Mouse (Mus musculus) kidney, embryonic 16.5 days (tissue): ENCODE data around the gene Spsb2. TPM values are rescaled to one million over a fixed set of nuclear protein-coding genes. Genes with fewer than 3 reads are reported as not detected.

Experiments
- ATAC-seq: fragments of 200-750 bp; cut with Nextera tagmentation; 2 replicates; pipeline ENCODE4 v1.8.0; 2017; ENCODE audit warnings: moderate TSS enrichment; ENCODE audit not compliant: low FRiP score, low TSS enrichment
- H3K27ac ChIP-seq: fragments of 300-500 bp; sonication (generic); 2 replicates; pipeline ENCODE4 v1.5.1; 2014; ENCODE audit warnings: low read length
- H3K27me3 ChIP-seq: fragments of 300-500 bp; sonication (generic); 2 replicates; pipeline ENCODE4 v1.6.1; 2014; ENCODE audit warnings: low read length, control low read depth, mixed read lengths; ENCODE audit not compliant: insufficient read depth
- H3K36me3 ChIP-seq: fragments of 300-500 bp; sonication (generic); 2 replicates; pipeline ENCODE4 v1.6.1; 2014; ENCODE audit warnings: low read length, control low read depth, mixed read lengths; ENCODE audit not compliant: insufficient read depth
- H3K4me1 ChIP-seq: fragments of 300-500 bp; sonication (generic); 2 replicates; pipeline ENCODE4 v1.6.1; 2014; ENCODE audit warnings: low read length, control low read depth, mixed read lengths; ENCODE audit not compliant: insufficient read depth
- H3K4me2 ChIP-seq: fragments of 300-500 bp; sonication (generic); replicated peaks from 2 replicates; pipeline ENCODE4 v1.6.1; 2014; ENCODE audit warnings: low read depth, low read length
- H3K4me3 ChIP-seq: fragments of 300-500 bp; sonication (generic); 2 replicates; pipeline ENCODE4 v1.5.1; 2014; ENCODE audit warnings: mild to moderate bottlenecking, low read length
- H3K9ac ChIP-seq: fragments of 300-500 bp; sonication (generic); replicated peaks from 2 replicates; pipeline ENCODE4 v1.6.1; 2014; ENCODE audit warnings: low read length
- H3K9me3 ChIP-seq: fragments of 300-500 bp; sonication (generic); 2 replicates; pipeline ENCODE4 v1.6.1; 2016; ENCODE audit warnings: low read length, control low read depth
- WGBS: fragments of 180-500 bp; shearing (Covaris S2); extraction: QIAGEN DNeasy Blood & Tissue Kit; methylation state at CpG from one replicate; pipeline ENCODE4 v1.1.7; 2014; 5-methylcytosine and 5-hydroxymethylcytosine counted together
- polyA plus RNA-seq: library from polyadenylated mRNA; unstranded; fragments of >200 nt; fragmentation: Nextera tagmentation; extraction: Ambion mirVana; gene quantifications from 2 replicates; pipeline ENCODE4 v1.2.1, GENCODE M21; 2015

The Spsb2 gene
- polyA plus RNA-seq, 1 experiment from 2014 or later = 21.5 TPM

- no peak overlapping the region for H3K27ac ChIP-seq
- no peaks in the 10 kb centered on the region for H3K27me3 ChIP-seq
- H3K4me3 ChIP-seq = no peak overlapping the region
- no peak for ATAC-seq
- 80% methylated on average over 15 of the region's 15 CpGs for WGBS
- no peaks in the 10 kb centered on the region for H3K9me3 ChIP-seq
- no peak overlapping the region for H3K9ac ChIP-seq
- H3K4me2 ChIP-seq = no peak overlapping the region
- H3K4me1 ChIP-seq = peaks cover 33% of the 10 kb centered on the region
- no peaks in the 10 kb centered on the region for H3K36me3 ChIP-seq
These were observed 38.0 kb upstream of the Spsb2 start for GRCm38 (mm10) chr6:124770511-124770910.

- Histone ChIP-seq H3K4me2 (peak within 1 kb of the TSS; percentile 70), H3K27me3 (no peaks in the 10 kb centered on the region), H3K4me1 (peaks cover 21% of the 10 kb centered on the region), H3K9me3 (no peaks in the 10 kb centered on the region), H3K4me3 (peak within 1 kb of the TSS; percentile 45), H3K27ac (no peak within 1 kb of the TSS), H3K36me3 (no peaks in the 10 kb centered on the region), H3K9ac (peak within 1 kb of the TSS; percentile 60)
- 3% methylated on average over 23 of the region's 23 CpGs for WGBS
- ATAC-seq = peak; percentile 46
These were observed 29.1 kb upstream of the Spsb2 start, which contains the start of gene Lrrc23 for GRCm38 (mm10) chr6:124779222-124779983. Lrrc23 (minus strand) TSS chr6:124779727.

DNA sequence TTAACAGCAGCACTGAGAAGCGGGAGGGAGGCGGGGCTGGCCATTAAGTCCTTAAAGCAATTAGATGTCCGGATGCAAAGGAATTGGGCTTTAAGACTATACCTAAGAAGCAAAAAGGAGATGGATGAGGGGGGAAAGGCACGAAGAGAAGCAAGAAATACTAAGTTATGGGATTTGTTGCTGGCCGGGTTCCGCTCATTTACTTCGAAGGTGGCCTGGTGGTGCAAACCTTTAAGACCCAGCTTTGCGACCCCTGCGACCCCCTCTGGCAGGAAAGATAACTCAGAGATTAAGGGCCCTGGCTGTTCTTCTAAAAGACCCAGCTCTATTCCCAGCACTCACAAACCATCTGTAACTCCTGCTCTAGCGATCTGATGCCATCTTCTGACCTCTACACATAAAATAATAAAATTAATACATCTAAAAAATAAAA is 28.5 kb upstream of the Spsb2 start:
- no peaks in the 10 kb centered on the region for H3K27me3 ChIP-seq
- WGBS = 6% methylated on average over 10 of the region's 10 CpGs
- peaks cover 21% of the 10 kb centered on the region for H3K4me1 ChIP-seq
- H3K36me3 ChIP-seq = no peaks in the 10 kb centered on the region
- no peak overlapping the region for H3K27ac ChIP-seq
- peak overlapping the region; percentile 70 for H3K4me2 ChIP-seq
- H3K9me3 ChIP-seq = no peaks in the 10 kb centered on the region
- H3K9ac ChIP-seq = peak overlapping the region; percentile 60
- H3K4me3 ChIP-seq = peak overlapping the region; percentile 45
- 0 out of 2 replicates have a peak, but pooled peaks have one; percentile 21 for ATAC-seq

DNA sequence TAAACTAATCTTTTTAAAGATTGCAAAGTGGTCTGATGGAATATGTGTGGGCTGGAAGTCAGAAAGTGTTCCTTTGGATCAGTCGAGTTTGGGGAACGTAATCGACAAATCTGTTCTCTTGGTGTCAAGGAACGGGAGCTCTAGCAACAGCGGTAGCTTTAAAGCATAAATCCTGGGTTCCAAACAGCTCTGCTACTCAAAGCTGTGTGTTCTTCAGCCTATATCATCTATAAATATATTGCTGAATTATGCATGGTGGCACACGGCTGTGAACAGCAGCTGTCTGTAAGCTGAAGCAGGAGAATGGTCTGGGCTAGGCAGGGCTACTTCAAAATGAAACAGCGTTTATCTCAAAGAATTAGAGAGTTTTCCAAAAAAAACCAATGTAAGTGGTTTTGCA is 27.5 kb upstream of the Spsb2 start:
- H3K36me3 ChIP-seq = no peaks in the 10 kb centered on the region
- H3K9me3 ChIP-seq = no peaks in the 10 kb centered on the region
- H3K27ac ChIP-seq = no peak overlapping the region
- H3K9ac ChIP-seq = no peak overlapping the region
- H3K4me2 ChIP-seq = no peak overlapping the region
- WGBS = 84% methylated on average over 7 of the region's 7 CpGs
- peaks cover 21% of the 10 kb centered on the region for H3K4me1 ChIP-seq
- H3K27me3 ChIP-seq = no peaks in the 10 kb centered on the region
- no peak for ATAC-seq
- H3K4me3 ChIP-seq = no peak overlapping the region

DNA sequence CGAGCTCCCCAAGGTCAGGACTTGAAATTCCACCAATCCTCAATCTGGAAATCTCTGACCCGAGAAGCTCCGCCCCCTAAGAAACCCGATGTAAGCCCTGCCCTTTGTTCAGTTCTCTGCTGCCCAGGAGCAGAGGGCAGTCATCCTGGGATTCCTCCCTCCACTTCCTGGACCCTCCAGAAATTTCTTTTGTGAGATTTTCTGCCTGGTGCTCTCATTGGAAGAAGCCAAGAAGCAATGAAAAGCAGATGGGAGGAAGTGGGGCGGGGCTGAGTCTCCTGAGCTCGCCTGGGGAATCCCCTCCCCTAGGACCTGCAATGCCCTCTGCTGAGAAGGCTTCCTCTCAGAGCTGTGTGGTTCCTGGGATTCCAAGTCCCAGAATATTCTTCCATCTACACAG is 26.0 kb upstream of the Spsb2 start:
- H3K9ac ChIP-seq = no peak overlapping the region
- H3K27ac ChIP-seq = no peak overlapping the region
- H3K36me3 ChIP-seq = no peaks in the 10 kb centered on the region
- H3K9me3 ChIP-seq = no peaks in the 10 kb centered on the region
- WGBS = 27% methylated on average over 6 of the region's 6 CpGs
- 0 out of 2 replicates have a peak, but pooled peaks have one; percentile 36 for ATAC-seq
- H3K27me3 ChIP-seq = no peaks in the 10 kb centered on the region
- H3K4me2 ChIP-seq = peak overlapping the region; percentile 39
- H3K4me1 ChIP-seq = peaks cover 21% of the 10 kb centered on the region
- peak overlapping the region; percentile 18; the same call in 1 of the 2 replicates for H3K4me3 ChIP-seq

DNA sequence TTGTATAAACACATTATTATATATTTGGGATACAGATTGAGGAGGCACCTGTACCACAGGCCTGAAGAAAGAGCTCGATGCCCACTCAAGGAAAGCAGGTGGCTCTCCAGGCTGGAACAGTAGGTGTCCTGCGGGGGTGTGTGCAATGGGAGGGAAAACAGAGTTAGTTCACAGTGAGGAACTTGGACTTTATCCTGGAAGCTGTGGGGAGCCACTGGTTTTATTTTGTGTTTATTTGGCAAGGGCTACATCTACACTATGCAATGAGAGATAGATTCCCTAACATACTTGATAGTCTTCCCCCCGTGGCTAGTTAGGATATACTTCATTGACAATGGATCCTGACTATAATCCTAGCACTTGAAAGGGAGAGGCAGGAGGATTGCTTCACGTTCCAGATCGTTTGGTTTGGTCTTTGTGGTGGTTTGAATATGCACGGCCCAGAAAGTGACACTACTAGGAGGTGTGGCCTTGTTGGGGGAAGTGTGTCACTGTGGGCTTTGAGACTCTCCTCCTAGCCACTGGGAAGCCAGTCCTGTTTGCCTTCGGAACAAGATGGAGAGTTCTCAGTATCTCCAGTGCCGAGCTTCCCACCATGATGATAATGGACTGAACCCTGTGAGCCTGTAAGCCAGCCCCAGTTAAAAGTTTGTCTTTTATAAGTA is 21.6 kb upstream of the Spsb2 start:
- WGBS = 42% methylated on average over 8 of the region's 8 CpGs
- no peaks in the 10 kb centered on the region for H3K27me3 ChIP-seq
- no peaks in the 10 kb centered on the region for H3K36me3 ChIP-seq
- H3K4me1 ChIP-seq = peaks cover 11% of the 10 kb centered on the region; the same call in 1 of the 2 replicates
- no peaks in the 10 kb centered on the region for H3K9me3 ChIP-seq
- ATAC-seq = no peak
- no peak overlapping the region for H3K9ac ChIP-seq
- H3K27ac ChIP-seq = no peak overlapping the region
- no peak overlapping the region for H3K4me3 ChIP-seq
- H3K4me2 ChIP-seq = no peak overlapping the region

- Histone ChIP-seq H3K27ac (no peak overlapping the region), H3K4me3 (no peak overlapping the region), H3K9me3 (no peaks in the 10 kb centered on the region), H3K4me2 (no peak overlapping the region), H3K9ac (no peak overlapping the region), H3K27me3 (no peaks in the 10 kb centered on the region), H3K36me3 (no peaks in the 10 kb centered on the region), H3K4me1 (peaks cover 6% of the 10 kb centered on the region; the same call in 1 of the 2 replicates)
- no peak for ATAC-seq
- 69% methylated on average over 10 of the region's 10 CpGs for WGBS
These were observed 20.7 kb upstream of the Spsb2 start for GRCm38 (mm10) chr6:124787722-124788121.

GRCm38 (mm10) chr6:124789519-124789918 is 18.9 kb upstream of the Spsb2 start:
- ATAC-seq = no peak
- WGBS = 77% methylated on average over 4 of the region's 4 CpGs
- H3K36me3 ChIP-seq = no peaks in the 10 kb centered on the region
- H3K4me1 ChIP-seq = 0 out of 2 replicates have a peak, but pooled peaks cover 5% of the 10 kb centered on the region
- peak overlapping the region; percentile 15; the same call in 1 of the 2 replicates for H3K27ac ChIP-seq
- no peak overlapping the region for H3K4me3 ChIP-seq
- no peak overlapping the region for H3K9ac ChIP-seq
- H3K4me2 ChIP-seq = no peak overlapping the region
- no peaks in the 10 kb centered on the region for H3K27me3 ChIP-seq
- H3K9me3 ChIP-seq = no peaks in the 10 kb centered on the region

- H3K9me3 ChIP-seq = no peaks in the 10 kb centered on the region
- 0 out of 2 replicates have a peak, but pooled peaks have one; percentile 59 for ATAC-seq
- H3K4me2 ChIP-seq = no peak overlapping the region
- no peaks in the 10 kb centered on the region for H3K36me3 ChIP-seq
- no peak overlapping the region for H3K9ac ChIP-seq
- 0 out of 2 replicates have a peak, but pooled peaks cover 5% of the 10 kb centered on the region for H3K4me1 ChIP-seq
- H3K27ac ChIP-seq = peak overlapping the region; percentile 41; the same call in 1 of the 2 replicates
- no peak overlapping the region for H3K4me3 ChIP-seq
- no peaks in the 10 kb centered on the region for H3K27me3 ChIP-seq
- WGBS = 28% methylated on average over 4 of the region's 4 CpGs
These were observed 18.3 kb upstream of the Spsb2 start for GRCm38 (mm10) chr6:124790121-124790520.
